In the genomic region with DNA sequence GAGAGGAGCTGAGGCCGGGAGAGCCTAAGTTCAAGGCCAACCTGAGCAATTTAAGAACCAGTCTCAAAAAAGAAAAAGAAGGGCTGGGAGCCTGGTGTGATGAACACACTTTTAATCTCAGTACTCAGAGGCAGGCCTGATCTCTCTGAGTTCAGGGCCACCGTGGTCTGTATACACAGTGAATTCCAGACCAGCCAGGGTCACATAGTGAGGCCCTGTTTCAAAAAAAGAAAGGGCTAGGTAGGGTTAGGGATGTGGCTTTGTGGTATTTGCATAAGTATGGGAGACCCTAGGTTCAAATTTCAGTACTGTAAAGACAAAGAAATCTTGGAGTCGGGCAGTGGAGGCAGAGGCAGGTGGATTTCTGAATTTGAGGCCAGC, we compare ENCODE assay signal across 22 mouse cellular contexts. TPM values are rescaled to one million over a fixed set of nuclear protein-coding genes. Genes with fewer than 3 reads are reported as not detected.
DNase-seq lines count a peak whose midpoint lies in the region; ATAC-seq and TF ChIP-seq lines count a peak whose summit lies in the region.
"Had no signal": no experiment of that assay in that cellular context is flagged by ENCODE, and none has a peak within 500 bp of the region (broad histone marks: within the 10 kb centered on the region; RNA-seq: fewer than 3 reads in every experiment).

No protein-coding gene starts in this region.

- 69% methylated on average over 3 of the region's 3 CpGs for WGBS in heart, embryonic 12.5 days
- WGBS in kidney, embryonic 14.5 days, result 91% methylated on average over 3 of the region's 3 CpGs
- WGBS in forebrain, embryonic 16.5 days, result 87% methylated on average over 3 of the region's 3 CpGs

- TF ChIP-seq CTCF in ES-Bruce4 (IDR thresholded peaks at IDR 0.05; ENCODE audit: low read depth, low read length), result no peak

- no peak for TF ChIP-seq EP300 in ES-Bruce4 (IDR thresholded peaks at IDR 0.05; ENCODE audit: insufficient read depth, low read depth, low read length)

- TF ChIP-seq POLR2A in ES-Bruce4 (IDR thresholded peaks at IDR 0.05; ENCODE audit: insufficient read depth, low read length), result no peak

- H3K27me3 ChIP-seq in heart, embryonic 12.5 days (replicated peaks), result no peaks in the 10 kb centered on the region
- H3K27me3 ChIP-seq in kidney, embryonic 14.5 days (ENCODE audit: control insufficient read depth, insufficient read depth, low read length), result no peaks in the 10 kb centered on the region
- no peaks in the 10 kb centered on the region for H3K27me3 ChIP-seq in ES-Bruce4 (ENCODE audit: control insufficient read depth, insufficient read depth, low read length, poor library complexity, severe bottlenecking)
- no peaks in the 10 kb centered on the region for H3K27me3 ChIP-seq in forebrain, embryonic 16.5 days (replicated peaks; ENCODE audit: control insufficient read depth, insufficient read depth, low read length)
- H3K27me3 ChIP-seq: embryonic facial prominence, embryonic 15.5 days; hindbrain, embryonic 13.5 days; liver, embryonic 15.5 days; midbrain, embryonic 12.5 days had no signal

- H3K4me1 ChIP-seq in heart, embryonic 12.5 days (replicated peaks), result peaks cover 33% of the 10 kb centered on the region
- H3K4me1 ChIP-seq in kidney, embryonic 14.5 days (ENCODE audit: control insufficient read depth, insufficient read depth, low read length), result 0 out of 2 replicates have a peak, but pooled peaks cover 6% of the 10 kb centered on the region
- H3K4me1 ChIP-seq in ES-Bruce4 (ENCODE audit: control insufficient read depth, insufficient read depth, low read length), result peaks cover 12% of the 10 kb centered on the region
- peaks cover 14% of the 10 kb centered on the region; the same call in 1 of the 2 replicates for H3K4me1 ChIP-seq in brown adipose tissue, adult 24 weeks (ENCODE audit: control insufficient read depth, insufficient read depth, insufficient read length, low read length)
- H3K4me1 ChIP-seq in forebrain, embryonic 16.5 days (replicated peaks; ENCODE audit: control insufficient read depth, insufficient read depth, low read length), result peaks cover 9% of the 10 kb centered on the region

- H3K36me3 ChIP-seq in heart, embryonic 12.5 days, result no peaks in the 10 kb centered on the region
- H3K36me3 ChIP-seq in kidney, embryonic 14.5 days (ENCODE audit: control insufficient read depth, insufficient read depth, low read length), result no peaks in the 10 kb centered on the region
- H3K36me3 ChIP-seq in ES-Bruce4 (ENCODE audit: control insufficient read depth, insufficient read depth, low read length, poor library complexity, severe bottlenecking), result no peaks in the 10 kb centered on the region
- no peaks in the 10 kb centered on the region for H3K36me3 ChIP-seq in forebrain, embryonic 16.5 days (ENCODE audit: control insufficient read depth, insufficient read depth)
- H3K36me3 ChIP-seq: embryonic facial prominence, embryonic 15.5 days; hindbrain, embryonic 13.5 days; liver, embryonic 15.5 days; midbrain, embryonic 12.5 days had no signal

- no peak overlapping the region for H3K4me2 ChIP-seq in heart, embryonic 12.5 days
- H3K4me2 ChIP-seq in kidney, embryonic 14.5 days (replicated peaks; ENCODE audit: low read depth, low read length), result no peak overlapping the region
- H3K4me2 ChIP-seq in forebrain, embryonic 16.5 days (ENCODE audit: low read length), result no peak overlapping the region
- H3K4me2 ChIP-seq: embryonic facial prominence, embryonic 15.5 days; hindbrain, embryonic 13.5 days; liver, embryonic 15.5 days; midbrain, embryonic 12.5 days had no signal

- DNase-seq in heart, adult 9 months (ENCODE audit: low spot score in 2 of 2), result no peak
- no peak for DNase-seq in kidney, adult 8-10 months
- DNase-seq in neural tube, embryonic 10.5 days (ENCODE audit: extremely low spot score, low spot score), result no peak
- DNase-seq: adrenal gland, postnatal 14 days; cerebellum, adult 9-11 months; forebrain, postnatal 0 days; gastrocnemius, postnatal 14 days; heart, adult 11 months; kidney, adult 11 months; kidney, postnatal 10 days; lung, postnatal 10 days; thymus, adult 18-20 months; thymus, postnatal 36 days had no signal

- H3K27ac ChIP-seq in heart, embryonic 12.5 days (ENCODE audit: poor library complexity, severe bottlenecking), result peak overlapping the region; percentile 69
- 0 out of 2 replicates have a peak overlapping the region, but pooled peaks have one; percentile 2 for H3K27ac ChIP-seq in kidney, embryonic 14.5 days (ENCODE audit: low read depth, low read length)
- H3K27ac ChIP-seq in ES-Bruce4 (ENCODE audit: insufficient read depth, low read length), result peak overlapping the region; percentile 93
- H3K27ac ChIP-seq in brown adipose tissue, adult 24 weeks (replicated peaks; ENCODE audit: low read depth, low read length), result peak overlapping the region; percentile 77
- no peak overlapping the region for H3K27ac ChIP-seq in forebrain, embryonic 16.5 days (ENCODE audit: low read length)
- H3K27ac ChIP-seq: embryonic facial prominence, embryonic 15.5 days; hindbrain, embryonic 13.5 days; liver, embryonic 15.5 days; midbrain, embryonic 12.5 days had no signal

- ATAC-seq in heart, embryonic 12.5 days (ENCODE audit: insufficient number of reproducible peaks, low FRiP score), result no peak
- ATAC-seq in kidney, embryonic 14.5 days (ENCODE audit: low FRiP score, low TSS enrichment), result no peak
- no peak for ATAC-seq in forebrain, embryonic 16.5 days
- ATAC-seq: forebrain, postnatal 0 days had no signal

- no peaks in the 10 kb centered on the region for H3K9me3 ChIP-seq in heart, embryonic 12.5 days (replicated peaks)
- H3K9me3 ChIP-seq in kidney, embryonic 14.5 days (ENCODE audit: control insufficient read depth, low read length), result no peaks in the 10 kb centered on the region
- H3K9me3 ChIP-seq in ES-Bruce4 (replicated peaks; ENCODE audit: control insufficient read depth, insufficient read depth, low read length, poor library complexity, severe bottlenecking), result no peaks in the 10 kb centered on the region
- no peaks in the 10 kb centered on the region for H3K9me3 ChIP-seq in forebrain, embryonic 16.5 days (ENCODE audit: control insufficient read depth, low read length)
- H3K9me3 ChIP-seq: embryonic facial prominence, embryonic 15.5 days; hindbrain, embryonic 13.5 days; liver, embryonic 15.5 days; midbrain, embryonic 12.5 days had no signal

- no peak overlapping the region for H3K9ac ChIP-seq in heart, embryonic 12.5 days
- no peak overlapping the region for H3K9ac ChIP-seq in kidney, embryonic 14.5 days (ENCODE audit: low read depth, low read length)
- peak overlapping the region; percentile 14; the same call in 1 of the 2 replicates for H3K9ac ChIP-seq in ES-Bruce4 (ENCODE audit: low read depth, poor library complexity, severe bottlenecking)
- H3K9ac ChIP-seq in forebrain, embryonic 16.5 days (replicated peaks; ENCODE audit: low read depth, low read length), result no peak overlapping the region
- H3K9ac ChIP-seq: embryonic facial prominence, embryonic 15.5 days; forebrain, postnatal 0 days; hindbrain, embryonic 13.5 days; liver, embryonic 15.5 days; midbrain, embryonic 12.5 days had no signal

- no peak overlapping the region for H3K4me3 ChIP-seq in heart, embryonic 12.5 days
- H3K4me3 ChIP-seq in kidney, embryonic 14.5 days (ENCODE audit: low read length), result no peak overlapping the region
- H3K4me3 ChIP-seq in ES-Bruce4 (ENCODE audit: low read depth, low read length), result peak overlapping the region; percentile 17
- H3K4me3 ChIP-seq in brown adipose tissue, adult 24 weeks (ENCODE audit: insufficient read depth, low read depth, low read length), result no peak overlapping the region
- no peak overlapping the region for H3K4me3 ChIP-seq in forebrain, embryonic 16.5 days (replicated peaks; ENCODE audit: low read length)
- H3K4me3 ChIP-seq: embryonic facial prominence, embryonic 15.5 days; hindbrain, embryonic 13.5 days; liver, embryonic 15.5 days; midbrain, embryonic 12.5 days had no signal

RNA-seq across cellular contexts. Expression of a gene that starts 5.9 kb away (rescaled TPM):
- polyA plus RNA-seq in heart, embryonic 12.5 days (2016; fragmentation: Nextera tagmentation; extraction: Ambion mirVana), result 6.9 and 7.6 TPM in 2 replicates
- polyA plus RNA-seq in kidney, embryonic 14.5 days (2014; fragmentation: Nextera tagmentation; extraction: Ambion mirVana), result 4.1 and 6.8 TPM in 2 replicates
- polyA plus RNA-seq in ES-Bruce4 (2011; ENCODE audit: insufficient read depth, insufficient read length, low read depth, missing spikeins), result 46.2 and 47.1 TPM in 2 replicates
- 18.5 and 18.8 TPM in 2 replicates for polyA plus RNA-seq in brown adipose tissue, adult 24 weeks (2012; ENCODE audit: insufficient read depth, insufficient read length, missing spikeins)
- polyA plus RNA-seq in forebrain, embryonic 16.5 days (2015; fragmentation: Nextera tagmentation; extraction: Ambion mirVana), result 9.4 TPM in 2 replicates
